Mouse (Mus musculus): ENCODE data around the gene Foxo1.

DNA sequence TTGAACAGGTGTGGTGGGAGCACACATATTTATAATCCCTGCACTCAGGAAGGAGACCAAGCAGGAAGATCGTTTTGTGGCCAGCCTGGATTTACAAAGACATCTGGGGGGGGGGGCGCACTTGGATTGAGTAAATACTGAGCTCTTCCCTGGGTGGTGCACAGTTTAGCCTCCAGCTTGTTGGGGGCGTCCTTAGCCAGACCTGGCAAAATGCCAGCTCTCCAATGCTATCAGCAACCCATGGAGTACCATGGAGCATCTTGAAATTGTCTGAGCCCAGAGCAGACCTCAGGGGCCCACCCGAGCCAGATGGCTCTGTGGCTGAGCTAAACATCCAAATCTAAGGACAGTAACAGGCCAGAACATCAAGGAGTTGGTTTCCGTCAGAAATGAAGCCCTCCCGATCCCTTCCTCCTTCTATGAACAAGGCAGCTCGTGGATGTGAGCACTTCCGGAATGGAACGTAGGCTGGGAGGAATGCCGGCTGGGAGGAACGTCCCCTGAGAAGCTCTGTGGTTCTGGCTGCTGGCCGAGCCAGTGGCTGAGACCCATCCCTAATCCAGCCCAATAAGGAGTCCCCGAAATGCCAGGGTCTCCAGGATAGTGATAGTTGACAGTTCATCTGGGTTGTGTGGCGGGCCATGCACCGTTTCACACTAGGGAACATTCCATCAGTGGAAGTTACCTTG, 89.3 kb downstream of the Foxo1 start:
- TF ChIP-seq EP300 (IDR thresholded peaks at IDR 0.05; ENCODE audit: low read depth in 1 of 2, low read length in 2 of 2) (no peak), UBTF (IDR thresholded peaks at IDR 0.05; ENCODE audit: borderline replicate concordance, insufficient read depth, low read depth, low read length) (no peak), MAFK (IDR thresholded peaks at IDR 0.05; ENCODE audit: borderline replicate concordance, low read depth, low read length) (no peak), ETS1 (IDR thresholded peaks at IDR 0.05; ENCODE audit: low read depth, low read length) (no peak), ZNF384 (IDR thresholded peaks at IDR 0.05; ENCODE audit: low read depth, low read length) (no peak), SIN3A (IDR thresholded peaks at IDR 0.05; ENCODE audit: low read length) (no peak), CHD2 (IDR thresholded peaks at IDR 0.05; ENCODE audit: low read length) (no peak), CTCF (IDR thresholded peaks at IDR 0.05 in 2 of 3, conservative IDR thresholded peaks at IDR 0.05 in 1 of 3; ENCODE audit: control insufficient read depth in 1 of 3, insufficient read depth in 1 of 3, low read depth in 2 of 3, low read length in 3 of 3, poor library complexity in 1 of 3, severe bottlenecking in 1 of 3) (no peak), MYC (IDR thresholded peaks at IDR 0.05; ENCODE audit: low read depth, low read length) (no peak), JUND (IDR thresholded peaks at IDR 0.05; ENCODE audit: low read depth, low read length) (no peak), POLR2AphosphoS2 (IDR thresholded peaks at IDR 0.05; ENCODE audit: low read length) (no peak), RAD21 (IDR thresholded peaks at IDR 0.05; ENCODE audit: low read depth, low read length) (no peak), SMC3 (IDR thresholded peaks at IDR 0.05; ENCODE audit: low read depth, low read length) (no peak), USF1 (IDR thresholded peaks at IDR 0.05; ENCODE audit: low read depth, low read length) (no peak)
